Mouse (Mus musculus) testis, adult 2 months (tissue): ENCODE data around the gene Sgtb.

ENCODE experiments used
- CTCF ChIP-seq: fragments of 200-500 bp; IDR thresholded peaks from 2 replicates; pipeline ENCODE4 v1.5.1; 2012; ENCODE audit warnings: low read depth, mild to moderate bottlenecking, inconsistent platforms, low read length, moderate library complexity; ENCODE audit not compliant: control insufficient read depth, insufficient read depth, insufficient replicate concordance
- POLR2A ChIP-seq: fragments of 200-500 bp; IDR thresholded peaks from 2 replicates; pipeline ENCODE4 v1.6.1; 2012; ENCODE audit warnings: low read depth, mild to moderate bottlenecking, inconsistent platforms, low read length, moderate library complexity; ENCODE audit not compliant: control insufficient read depth

GRCm38 (mm10) chr13:104171711-104172110, 62.2 kb downstream of the Sgtb start:
- TF ChIP-seq POLR2A (no peak), CTCF (no peak)
